Mouse (Mus musculus) midbrain, embryonic 16.5 days (tissue): ENCODE results near the gene Rmi2. TPM values are rescaled to one million over a fixed set of nuclear protein-coding genes. Genes with fewer than 3 reads are reported as not detected.
"Not testable (repeated sequence)": the region's sequence is repeated elsewhere in the genome, so short reads cannot be mapped to it uniquely, and the experiment has no call there.

Experiments used
- ATAC-seq: fragments of 200-750 bp; cut with Nextera tagmentation; 2 replicates; pipeline ENCODE4 v1.8.0; 2017; ENCODE audit warnings: moderate TSS enrichment
- H3K27ac ChIP-seq: fragments of 300-500 bp; sonication (generic); 2 replicates; pipeline ENCODE4 v1.5.1; 2014; ENCODE audit warnings: mild to moderate bottlenecking, low read length, mixed read lengths
- H3K27me3 ChIP-seq: fragments of 300-500 bp; sonication (generic); 2 replicates; pipeline ENCODE4 v1.6.1; 2014; ENCODE audit warnings: low read depth, low read length, mixed read lengths; ENCODE audit not compliant: control insufficient read depth, insufficient read depth
- H3K36me3 ChIP-seq: fragments of 300-500 bp; sonication (generic); 2 replicates; pipeline ENCODE4 v1.6.1; 2014; ENCODE audit warnings: mild to moderate bottlenecking, low read length, moderate library complexity, mixed read lengths; ENCODE audit not compliant: control insufficient read depth, insufficient read depth
- H3K4me1 ChIP-seq: fragments of 300-500 bp; sonication (generic); 2 replicates; pipeline ENCODE4 v1.6.1; 2014; ENCODE audit warnings: mild to moderate bottlenecking, low read length, mixed read lengths; ENCODE audit not compliant: control insufficient read depth, insufficient read depth
- H3K4me2 ChIP-seq: fragments of 300-500 bp; sonication (generic); 2 replicates; pipeline ENCODE4 v1.6.1; 2014; ENCODE audit warnings: mild to moderate bottlenecking, low read length, mixed read lengths
- H3K4me3 ChIP-seq: fragments of 300-500 bp; sonication (generic); 2 replicates; pipeline ENCODE4 v1.5.1; 2014; ENCODE audit warnings: low read depth, mild to moderate bottlenecking, low read length, moderate library complexity, mixed read lengths
- H3K9ac ChIP-seq: fragments of 300-500 bp; sonication (generic); 2 replicates; pipeline ENCODE4 v1.6.1; 2014; ENCODE audit warnings: low read depth, low read length, mixed read lengths
- H3K9me3 ChIP-seq: fragments of 300-500 bp; sonication (generic); replicated peaks from 2 replicates; pipeline ENCODE4 v1.6.1; 2014; ENCODE audit warnings: mild to moderate bottlenecking, low read length, mixed read lengths; ENCODE audit not compliant: control insufficient read depth, poor library complexity, severe bottlenecking
- WGBS: fragments of 180-500 bp; shearing (Covaris S2); extraction: QIAGEN DNeasy Blood & Tissue Kit; methylation state at CpG from one replicate; pipeline ENCODE4 v1.1.7; 2014; 5-methylcytosine and 5-hydroxymethylcytosine counted together
- polyA plus RNA-seq: library from polyadenylated mRNA; unstranded; fragments of >200 nt; fragmentation: Nextera tagmentation; extraction: Ambion mirVana; gene quantifications from 2 replicates; pipeline ENCODE4 v1.2.1, GENCODE M21; 2015

Rmi2 gene
- polyA plus RNA-seq, 1 experiment from 2014 or later: 0.31 TPM

DNA sequence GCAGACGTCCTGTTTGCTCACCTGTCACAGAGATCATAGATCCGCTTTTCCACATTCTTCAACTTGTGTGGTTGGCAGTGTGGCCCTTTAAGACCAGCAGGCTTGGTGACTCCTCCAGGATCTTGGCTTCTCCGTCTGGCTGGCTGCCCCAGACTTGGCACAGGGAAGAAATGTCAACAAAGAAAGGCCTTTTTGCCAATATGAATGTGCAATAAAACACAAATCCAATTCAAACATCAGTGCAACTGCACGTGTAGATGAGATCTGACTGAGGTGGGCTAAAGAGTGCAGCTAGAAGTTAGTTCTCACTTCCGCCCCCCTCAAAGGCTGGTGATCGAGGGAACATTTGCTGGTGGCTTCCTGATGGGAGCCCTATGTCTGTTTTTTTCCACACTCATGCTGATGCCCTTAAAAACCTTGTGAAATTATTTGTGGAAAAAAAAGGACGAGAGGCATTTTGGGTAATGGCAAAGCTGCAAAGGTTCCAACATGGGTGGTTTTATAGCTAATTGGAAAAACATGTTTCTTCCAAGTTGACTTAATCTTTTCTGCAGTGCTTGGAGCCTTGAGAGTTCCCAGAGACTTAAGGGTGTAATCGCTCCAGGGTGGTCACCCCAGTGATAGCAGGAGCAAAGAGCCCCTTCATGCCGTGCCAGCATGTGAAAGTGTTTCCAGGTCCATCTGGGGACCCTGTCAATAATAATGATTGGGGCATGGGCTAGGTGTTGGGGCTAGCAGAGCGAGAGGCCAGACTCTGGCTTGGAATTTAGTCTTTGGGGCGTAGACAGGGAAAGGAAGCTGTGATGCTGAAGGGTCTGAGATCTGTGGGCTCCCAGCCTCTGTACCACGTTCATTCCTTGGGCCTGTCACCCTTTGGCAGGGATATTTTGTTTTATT is 15.4 kb downstream of the Rmi2 start:
- Histone ChIP-seq H3K36me3 (no peaks in the 10 kb centered on the region), H3K9ac (no peak overlapping the region), H3K9me3 (no peaks in the 10 kb centered on the region), H3K4me3 (no peak overlapping the region), H3K4me2 (no peak overlapping the region), H3K27me3 (no peaks in the 10 kb centered on the region), H3K4me1 (no peaks in the 10 kb centered on the region), H3K27ac (no peak overlapping the region)
- ATAC-seq: no peak
- WGBS: 72% methylated on average over 12 of the region's 12 CpGs

DNA sequence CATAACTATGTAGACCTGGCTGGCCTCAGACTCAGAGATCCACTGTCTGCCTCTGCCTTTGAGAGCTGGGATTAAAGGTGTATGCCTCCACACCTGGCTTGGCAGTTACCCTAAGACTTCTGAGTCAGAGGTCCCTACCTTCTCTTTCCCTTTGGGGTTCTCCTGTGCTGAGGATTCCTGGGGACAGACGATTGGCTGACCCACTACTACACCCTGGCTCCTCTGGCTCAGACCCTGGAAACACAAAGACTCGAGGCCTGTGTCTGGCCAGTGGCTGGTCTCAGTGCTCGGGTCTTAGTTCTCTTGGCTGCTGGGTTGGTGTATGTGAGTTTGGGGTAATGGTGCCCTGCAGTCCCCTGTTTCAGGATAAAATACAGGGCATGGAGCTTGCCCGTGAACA is 16.0 kb downstream of the Rmi2 start:
- no peaks in the 10 kb centered on the region for H3K9me3 ChIP-seq

GRCm38 (mm10) chr16:10852216-10852615 is 17.4 kb downstream of the Rmi2 start:
- not testable (repeated sequence) for H3K4me3 ChIP-seq, H3K9me3 ChIP-seq, H3K36me3 ChIP-seq, H3K9ac ChIP-seq, ATAC-seq, H3K4me1 ChIP-seq, H3K27me3 ChIP-seq, H3K27ac ChIP-seq, H3K4me2 ChIP-seq
- WGBS: 91% methylated on average over 10 of the region's 10 CpGs

More for the DNA sequence above, 16.0 kb downstream of the Rmi2 start:
- 35% methylated on average over 4 of the region's 4 CpGs for whole genome bisulfite sequencing
- H3K9ac ChIP-seq: no peak overlapping the region
- no peak for ATAC-seq
- H3K4me3 ChIP-seq: no peak overlapping the region
- no peaks in the 10 kb centered on the region for H3K27me3 ChIP-seq
- no peak overlapping the region for H3K27ac ChIP-seq
- no peak overlapping the region for H3K4me2 ChIP-seq
- H3K4me1 ChIP-seq: no peaks in the 10 kb centered on the region
- H3K36me3 ChIP-seq: no peaks in the 10 kb centered on the region

DNA sequence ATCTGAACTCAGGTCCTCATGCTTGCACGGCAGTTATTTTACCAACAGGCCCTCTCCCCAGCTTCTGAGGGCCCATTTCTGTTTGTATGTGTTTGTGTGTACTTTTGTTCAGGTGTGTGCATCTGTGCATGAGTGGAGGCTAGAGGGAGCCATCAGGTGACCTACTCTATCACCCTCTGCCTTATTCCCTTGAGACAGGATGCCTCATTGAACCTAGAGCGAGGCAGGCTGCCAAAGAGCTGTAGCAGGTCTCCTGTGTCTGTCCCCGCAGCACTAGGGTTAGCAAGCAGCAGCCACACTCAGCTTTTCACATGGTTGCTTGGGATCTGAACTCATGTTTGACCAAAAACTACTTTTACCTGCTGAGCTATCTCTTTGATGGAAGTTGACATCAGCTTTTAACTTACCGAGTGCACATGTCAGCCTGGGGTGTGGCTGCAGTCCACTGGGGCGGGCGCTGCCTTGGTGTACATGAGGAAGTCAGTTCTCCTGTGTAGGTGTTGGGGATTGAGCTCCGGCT is 24.9 kb downstream of the Rmi2 start:
- H3K9ac ChIP-seq: no peak overlapping the region
- H3K36me3 ChIP-seq: no peaks in the 10 kb centered on the region
- no peak for ATAC-seq
- no peak overlapping the region for H3K4me3 ChIP-seq
- H3K27ac ChIP-seq: no peak overlapping the region
- H3K9me3 ChIP-seq: no peaks in the 10 kb centered on the region
- H3K4me2 ChIP-seq: no peak overlapping the region
- H3K4me1 ChIP-seq: no peaks in the 10 kb centered on the region
- H3K27me3 ChIP-seq: no peaks in the 10 kb centered on the region
- WGBS: 94% methylated on average over 7 of the region's 7 CpGs

DNA sequence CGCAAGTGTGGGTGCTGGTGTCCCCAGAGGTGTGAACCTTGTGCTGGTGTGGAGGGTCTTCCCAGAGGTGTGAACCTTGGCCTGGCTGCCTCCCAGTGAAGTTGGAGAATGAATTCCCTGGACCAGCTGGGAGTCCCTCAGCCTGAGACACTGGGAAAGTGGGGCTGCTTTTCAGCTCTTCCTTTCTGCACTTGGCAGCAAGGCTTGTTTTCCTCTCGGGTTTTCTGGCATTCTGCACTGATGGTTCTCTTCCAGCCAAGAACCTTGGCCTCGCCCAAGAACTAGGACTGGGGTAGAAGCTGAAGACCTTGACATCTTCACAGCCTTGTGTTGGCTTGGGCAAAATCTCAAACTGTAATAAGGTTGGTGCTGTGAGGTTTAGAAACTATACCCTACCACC is 26.5 kb downstream of the Rmi2 start:
- no peak overlapping the region for H3K4me2 ChIP-seq
- 82% methylated on average over 3 of the region's 3 CpGs for WGBS
- no peak overlapping the region for H3K27ac ChIP-seq
- H3K27me3 ChIP-seq: no peaks in the 10 kb centered on the region
- no peaks in the 10 kb centered on the region for H3K36me3 ChIP-seq
- no peak for ATAC-seq
- H3K4me3 ChIP-seq: no peak overlapping the region
- H3K9me3 ChIP-seq: no peaks in the 10 kb centered on the region
- H3K4me1 ChIP-seq: no peaks in the 10 kb centered on the region
- H3K9ac ChIP-seq: no peak overlapping the region

GRCm38 (mm10) chr16:10864833-10865591 is 30.2 kb downstream of the Rmi2 start:
- H3K27ac ChIP-seq: no peak overlapping the region
- no peak overlapping the region for H3K4me3 ChIP-seq
- no peaks in the 10 kb centered on the region for H3K27me3 ChIP-seq
- no peaks in the 10 kb centered on the region for H3K9me3 ChIP-seq
- H3K9ac ChIP-seq: no peak overlapping the region
- no peaks in the 10 kb centered on the region for H3K4me1 ChIP-seq
- H3K4me2 ChIP-seq: no peak overlapping the region
- 80% methylated on average over 6 of the region's 6 CpGs for WGBS
- no peaks in the 10 kb centered on the region for H3K36me3 ChIP-seq
- ATAC-seq: no peak

DNA sequence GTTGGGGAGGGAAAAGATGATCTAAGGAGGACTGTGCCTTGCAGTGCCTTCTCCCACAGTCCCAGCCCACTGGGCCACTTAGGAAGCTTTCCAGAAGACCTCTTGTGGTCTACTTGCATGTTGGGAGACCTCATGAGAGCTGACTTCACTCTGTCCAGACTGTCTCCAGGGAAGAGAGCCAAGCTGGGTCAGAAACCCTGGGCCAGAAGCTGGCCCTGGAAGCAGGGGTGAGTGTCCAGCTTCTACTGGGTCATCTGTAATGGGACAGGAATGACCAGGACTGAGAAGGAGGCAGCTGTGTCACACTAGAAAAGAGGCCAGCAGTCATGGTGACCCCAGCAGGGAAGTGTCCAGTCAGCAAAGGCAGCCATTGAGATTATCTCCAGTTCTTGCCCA is 30.7 kb downstream of the Rmi2 start:
- H3K4me2 ChIP-seq: no peak overlapping the region
- ATAC-seq: no peak

GRCm38 (mm10) chr16:10866841-10867240 is 32.0 kb downstream of the Rmi2 start:
- H3K27me3 ChIP-seq: no peaks in the 10 kb centered on the region
- no peaks in the 10 kb centered on the region for H3K36me3 ChIP-seq
- no peak overlapping the region for H3K4me2 ChIP-seq
- H3K4me3 ChIP-seq: no peak overlapping the region
- ATAC-seq: no peak
- 88% methylated on average over 8 of the region's 8 CpGs for WGBS
- no peak overlapping the region for H3K9ac ChIP-seq
- H3K27ac ChIP-seq: no peak overlapping the region
- H3K4me1 ChIP-seq: no peaks in the 10 kb centered on the region
- no peaks in the 10 kb centered on the region for H3K9me3 ChIP-seq

More for the DNA sequence above, 30.7 kb downstream of the Rmi2 start:
- H3K9ac ChIP-seq: no peak overlapping the region
- no peaks in the 10 kb centered on the region for H3K36me3 ChIP-seq
- H3K9me3 ChIP-seq: no peaks in the 10 kb centered on the region
- H3K27ac ChIP-seq: no peak overlapping the region
- no peak overlapping the region for H3K4me3 ChIP-seq
- no peaks in the 10 kb centered on the region for H3K27me3 ChIP-seq
- no peaks in the 10 kb centered on the region for H3K4me1 ChIP-seq

- no peaks in the 10 kb centered on the region for H3K9me3 ChIP-seq
- no peak overlapping the region for H3K27ac ChIP-seq
- no peaks in the 10 kb centered on the region for H3K4me1 ChIP-seq
- H3K4me3 ChIP-seq: no peak overlapping the region
- H3K27me3 ChIP-seq: no peaks in the 10 kb centered on the region
- H3K4me2 ChIP-seq: no peak overlapping the region
- ATAC-seq: no peak
- WGBS: 88% methylated on average over 2 of the region's 2 CpGs
- no peaks in the 10 kb centered on the region for H3K36me3 ChIP-seq
- H3K9ac ChIP-seq: no peak overlapping the region
These were observed 32.6 kb downstream of the Rmi2 start for GRCm38 (mm10) chr16:10867501-10867900.
